Mouse (Mus musculus) midbrain, embryonic 11.5 days (tissue): ENCODE results near the gene Pnmt. TPM values are rescaled to one million over a fixed set of nuclear protein-coding genes. Genes with fewer than 3 reads are reported as not detected.
A peak's percentile ranks its signal among the peaks of the same experiment; 100 is the strongest.

Source experiments
- ATAC-seq: fragments of 200-750 bp; cut with Nextera tagmentation; 2 replicates; pipeline ENCODE4 v1.8.0; 2017; ENCODE audit warnings: moderate TSS enrichment, moderate library complexity; ENCODE audit not compliant: low FRiP score
- DNase-seq: peaks from one replicate; pipeline ENCODE4 v3.0.0; 2015; ENCODE audit warnings: low spot score; ENCODE audit errors: missing footprints
- H3K27ac ChIP-seq: fragments of 300-500 bp; sonication (generic); 2 replicates; pipeline ENCODE4 v1.5.1; 2014; ENCODE audit warnings: low read depth, low read length
- H3K27me3 ChIP-seq: fragments of 300-500 bp; sonication (generic); 2 replicates; pipeline ENCODE4 v1.6.1; 2014; ENCODE audit warnings: mild to moderate bottlenecking, low read length, moderate library complexity, mixed read lengths; ENCODE audit not compliant: control insufficient read depth, insufficient read depth
- H3K36me3 ChIP-seq: fragments of 300-500 bp; sonication (generic); 2 replicates; pipeline ENCODE4 v1.6.1; 2014; ENCODE audit warnings: mild to moderate bottlenecking, low read length, moderate library complexity, mixed read lengths; ENCODE audit not compliant: control insufficient read depth, insufficient read depth
- H3K4me1 ChIP-seq: fragments of 300-500 bp; sonication (generic); 2 replicates; pipeline ENCODE4 v1.6.1; 2014; ENCODE audit warnings: low read length; ENCODE audit not compliant: control insufficient read depth, insufficient read depth
- H3K4me2 ChIP-seq: fragments of 300-500 bp; sonication (generic); 2 replicates; pipeline ENCODE4 v1.6.1; 2014; ENCODE audit warnings: mild to moderate bottlenecking, moderate library complexity
- H3K4me3 ChIP-seq: fragments of 300-500 bp; sonication (generic); 2 replicates; pipeline ENCODE4 v1.5.1; 2014; ENCODE audit warnings: low read depth, low read length
- H3K9ac ChIP-seq: fragments of 300-500 bp; sonication (generic); 2 replicates; pipeline ENCODE4 v1.6.1; 2014; ENCODE audit warnings: low read length
- H3K9me3 ChIP-seq: fragments of 300-500 bp; sonication (generic); 2 replicates; pipeline ENCODE4 v1.6.1; 2016; ENCODE audit warnings: low read length; ENCODE audit not compliant: control insufficient read depth
- WGBS: fragments of 180-500 bp; shearing (Covaris S2); extraction: QIAGEN DNeasy Blood & Tissue Kit; methylation state at CpG from one replicate; pipeline ENCODE4 v1.1.7; 2014; 5-methylcytosine and 5-hydroxymethylcytosine counted together
- polyA plus RNA-seq: library from polyadenylated mRNA; unstranded; fragments of >200 nt; fragmentation: Nextera tagmentation; extraction: Ambion mirVana; gene quantifications from 2 replicates; pipeline ENCODE4 v1.2.1, GENCODE M21; 2014

Gene Pnmt
- polyA plus RNA-seq, 1 experiment from 2014 or later: not detected

DNA sequence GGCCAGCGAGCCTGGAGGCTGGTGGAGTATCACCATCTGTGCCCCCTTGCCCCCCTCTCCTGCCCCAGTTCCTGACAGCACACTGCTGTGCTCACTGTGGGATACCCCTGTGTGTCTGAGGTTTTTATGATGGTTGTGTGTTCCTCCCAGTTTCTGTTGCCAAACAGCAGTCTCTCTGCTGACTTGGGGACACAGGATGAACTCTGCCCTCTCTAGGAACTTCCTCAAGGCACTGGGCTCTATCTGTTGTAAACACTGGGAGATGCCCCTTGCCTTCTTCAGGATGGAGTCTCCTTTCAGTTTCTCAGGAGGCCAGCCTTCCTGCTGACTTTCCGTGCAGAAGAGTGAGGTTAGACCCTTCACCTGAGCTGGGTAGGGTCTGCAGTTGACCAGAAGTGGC, 27.9 kb downstream of the Pnmt start:
- peak; percentile 47 for DNase-seq
- H3K4me2 ChIP-seq: no peak overlapping the region
- peaks cover 22% of the 10 kb centered on the region for H3K4me1 ChIP-seq
- WGBS: 42% methylated on average over 2 of the region's 2 CpGs
- no peak for ATAC-seq
- no peaks in the 10 kb centered on the region for H3K36me3 ChIP-seq
- no peak overlapping the region for H3K27ac ChIP-seq
- H3K4me3 ChIP-seq: no peak overlapping the region
- no peaks in the 10 kb centered on the region for H3K9me3 ChIP-seq
- no peak overlapping the region for H3K9ac ChIP-seq
- peaks cover 9% of the 10 kb centered on the region for H3K27me3 ChIP-seq

GRCm38 (mm10) chr11:98417074-98417473, 30.8 kb downstream of the Pnmt start:
- H3K9me3 ChIP-seq: no peaks in the 10 kb centered on the region

DNA sequence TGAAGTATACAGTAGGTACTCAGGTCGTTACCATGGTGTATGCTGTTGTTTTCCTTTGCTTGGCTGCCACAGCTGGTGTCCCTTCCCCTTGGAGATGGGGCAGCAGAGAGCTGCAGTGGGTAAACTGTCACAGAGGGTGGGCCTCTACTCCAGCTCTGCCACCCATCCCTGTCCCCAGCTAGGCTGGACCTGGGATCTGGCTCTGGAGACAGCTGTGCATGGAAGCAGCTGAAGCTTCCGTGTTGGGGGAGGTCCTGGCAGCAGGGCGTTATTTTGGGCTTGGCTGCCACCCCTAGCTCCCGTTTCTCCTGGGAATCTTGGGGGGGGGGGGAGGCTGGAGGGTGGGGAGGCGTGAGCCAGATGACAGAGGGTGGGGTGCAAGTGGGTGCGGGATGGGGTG, 32.0 kb downstream of the Pnmt start:
- Histone ChIP-seq H3K27me3 (no peaks in the 10 kb centered on the region), H3K4me1 (peaks cover 11% of the 10 kb centered on the region), H3K36me3 (no peaks in the 10 kb centered on the region), H3K9ac (no peak overlapping the region), H3K4me2 (no peak overlapping the region), H3K27ac (no peak overlapping the region), H3K4me3 (no peak overlapping the region), H3K9me3 (no peaks in the 10 kb centered on the region)
- peak; percentile 56 for DNase-seq
- no peak for ATAC-seq
- WGBS: 70% methylated on average over 4 of the region's 6 CpGs

More at GRCm38 (mm10) chr11:98417074-98417473, 30.8 kb downstream of the Pnmt start:
- DNase-seq: peak; percentile 28
- no peak overlapping the region for H3K27ac ChIP-seq
- 89% methylated on average over 1 of the region's 1 CpGs for WGBS
- H3K4me1 ChIP-seq: peaks cover 11% of the 10 kb centered on the region
- no peak for ATAC-seq
- no peaks in the 10 kb centered on the region for H3K36me3 ChIP-seq
- H3K4me2 ChIP-seq: no peak overlapping the region
- no peak overlapping the region for H3K4me3 ChIP-seq
- H3K9ac ChIP-seq: no peak overlapping the region
- no peaks in the 10 kb centered on the region for H3K27me3 ChIP-seq

DNA sequence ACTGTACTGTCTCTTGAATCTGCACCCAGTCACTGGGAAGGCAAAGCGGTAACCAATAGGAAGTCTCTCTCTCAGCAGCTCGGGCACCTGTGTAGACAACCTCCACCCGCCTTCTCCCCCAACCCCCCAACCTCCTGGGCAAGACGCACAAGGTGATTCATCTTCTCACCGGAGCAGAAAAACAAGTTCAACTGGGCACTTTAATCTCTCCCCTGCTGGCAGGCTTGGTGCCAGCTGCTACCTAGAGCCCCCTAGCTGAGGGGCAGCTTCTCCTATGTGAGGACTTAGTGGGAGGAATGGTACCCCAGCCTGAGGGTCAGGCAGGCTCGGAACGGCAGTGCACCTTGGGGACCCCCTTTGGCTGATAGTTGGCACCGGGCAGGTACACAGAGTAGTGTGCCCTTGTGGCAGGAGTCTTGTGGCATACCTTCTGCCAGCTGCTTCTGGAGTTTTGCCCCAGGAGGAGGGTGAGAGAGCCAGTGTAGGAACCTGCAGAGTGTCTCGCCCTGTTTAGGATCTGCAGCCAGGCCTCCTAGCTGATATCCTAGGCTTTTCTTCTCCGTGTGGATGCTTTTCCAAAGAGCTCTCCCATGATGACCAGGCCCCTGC, 32.8 kb downstream of the Pnmt start:
- no peak overlapping the region for H3K27ac ChIP-seq
- 88% methylated on average over 10 of the region's 10 CpGs for WGBS
- H3K9me3 ChIP-seq: no peaks in the 10 kb centered on the region
- no peak overlapping the region for H3K9ac ChIP-seq
- no peak overlapping the region for H3K4me2 ChIP-seq
- H3K36me3 ChIP-seq: no peaks in the 10 kb centered on the region
- ATAC-seq (no peak), DNase-seq (no peak)
- no peaks in the 10 kb centered on the region for H3K27me3 ChIP-seq
- peaks cover 3% of the 10 kb centered on the region; the same call in 1 of the 2 replicates for H3K4me1 ChIP-seq
- no peak overlapping the region for H3K4me3 ChIP-seq

DNA sequence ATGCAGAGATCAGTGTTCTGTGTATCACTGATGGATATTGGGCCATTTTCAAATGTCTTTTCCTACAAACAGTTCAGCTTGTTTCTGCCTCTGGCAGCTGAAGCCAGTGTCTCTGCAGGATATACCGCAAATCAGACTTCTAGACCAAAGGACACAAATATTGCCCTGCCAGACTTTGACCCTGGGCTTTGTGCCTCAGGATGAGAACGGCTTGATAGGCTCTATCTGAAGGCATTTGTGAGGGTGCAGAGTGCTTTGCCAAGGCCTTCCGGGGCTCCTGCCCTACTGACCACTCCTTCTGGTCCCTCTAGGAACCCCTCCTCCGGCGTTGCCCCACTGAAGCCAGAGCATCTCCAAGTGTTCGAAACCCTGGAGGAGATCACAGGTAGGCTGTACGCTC, 40.3 kb downstream of the Pnmt start:
- Histone ChIP-seq H3K4me1 (no peaks in the 10 kb centered on the region), H3K4me3 (no peak overlapping the region), H3K4me2 (no peak overlapping the region), H3K9ac (no peak overlapping the region), H3K27me3 (no peaks in the 10 kb centered on the region), H3K9me3 (no peaks in the 10 kb centered on the region), H3K36me3 (no peaks in the 10 kb centered on the region), H3K27ac (no peak overlapping the region)
- ATAC-seq: no peak
- DNase-seq: no peak
- 91% methylated on average over 7 of the region's 7 CpGs for WGBS

DNA sequence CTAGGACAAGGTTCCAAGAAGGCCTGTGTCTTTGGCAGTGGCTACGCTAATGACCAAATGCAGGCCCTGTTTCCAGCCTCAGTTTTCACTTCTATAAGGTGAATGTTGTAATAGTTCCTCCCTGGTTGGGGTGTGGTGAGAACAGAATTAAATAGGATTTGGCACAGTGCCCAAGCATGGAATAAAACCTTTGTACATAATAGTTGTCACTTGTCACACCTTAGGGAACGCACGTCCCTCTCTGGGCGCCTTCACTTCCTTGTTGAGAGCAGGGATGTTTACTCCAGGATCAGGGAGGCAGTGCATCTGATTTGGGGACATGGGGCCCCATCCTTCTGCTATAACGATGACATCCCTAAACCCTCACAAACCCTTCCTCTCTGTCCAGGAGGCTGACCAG, 42.2 kb downstream of the Pnmt start:
- Histone ChIP-seq H3K9me3 (no peaks in the 10 kb centered on the region), H3K27ac (no peak overlapping the region), H3K36me3 (no peaks in the 10 kb centered on the region), H3K4me2 (no peak overlapping the region), H3K4me1 (no peaks in the 10 kb centered on the region), H3K4me3 (no peak overlapping the region), H3K27me3 (no peaks in the 10 kb centered on the region), H3K9ac (no peak overlapping the region)
- no peak for ATAC-seq
- DNase-seq: no peak
- 91% methylated on average over 5 of the region's 5 CpGs for WGBS

- Histone ChIP-seq H3K4me2 (no peak overlapping the region), H3K9me3 (no peaks in the 10 kb centered on the region), H3K4me3 (no peak overlapping the region), H3K36me3 (no peaks in the 10 kb centered on the region), H3K27ac (no peak overlapping the region), H3K27me3 (no peaks in the 10 kb centered on the region), H3K9ac (no peak overlapping the region), H3K4me1 (no peaks in the 10 kb centered on the region)
- peak; percentile 51 for DNase-seq
- ATAC-seq: no peak
- WGBS: 89% methylated on average over 9 of the region's 9 CpGs
These were observed 45.7 kb downstream of the Pnmt start for GRCm38 (mm10) chr11:98431743-98432502.

DNA sequence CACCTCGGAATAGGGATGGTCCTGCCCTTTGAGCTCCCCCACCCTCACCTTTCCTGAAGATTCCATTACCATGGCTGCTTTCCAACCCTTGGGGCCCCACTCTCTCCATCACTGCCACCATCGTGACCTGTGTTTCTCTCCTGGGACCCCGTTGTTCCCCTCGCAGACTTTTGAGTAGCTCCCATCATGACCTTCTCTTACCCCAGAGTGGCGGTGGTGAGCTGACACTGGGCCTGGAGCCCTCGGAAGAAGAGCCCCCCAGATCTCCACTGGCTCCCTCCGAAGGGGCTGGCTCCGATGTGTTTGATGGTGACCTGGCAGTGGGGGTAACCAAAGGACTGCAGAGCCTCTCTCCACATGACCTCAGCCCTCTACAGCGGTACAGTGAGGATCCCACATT, 49.5 kb downstream of the Pnmt start:
- Histone ChIP-seq H3K27ac (no peak overlapping the region), H3K9ac (no peak overlapping the region), H3K27me3 (no peaks in the 10 kb centered on the region), H3K4me2 (no peak overlapping the region), H3K36me3 (no peaks in the 10 kb centered on the region), H3K9me3 (no peaks in the 10 kb centered on the region), H3K4me3 (no peak overlapping the region), H3K4me1 (peaks cover 7% of the 10 kb centered on the region; the same call in 1 of the 2 replicates)
- WGBS: 91% methylated on average over 9 of the region's 9 CpGs
- DNase-seq (no peak), ATAC-seq (no peak)

GRCm38 (mm10) chr11:98437441-98437840, 51.2 kb downstream of the Pnmt start:
- no peak overlapping the region for H3K27ac ChIP-seq
- WGBS: 89% methylated on average over 6 of the region's 6 CpGs
- no peak overlapping the region for H3K9ac ChIP-seq
- ATAC-seq (no peak), DNase-seq (peak; percentile 54)
- H3K36me3 ChIP-seq: no peaks in the 10 kb centered on the region
- H3K4me2 ChIP-seq: no peak overlapping the region
- no peaks in the 10 kb centered on the region for H3K9me3 ChIP-seq
- H3K4me1 ChIP-seq: peaks cover 7% of the 10 kb centered on the region; the same call in 1 of the 2 replicates
- H3K4me3 ChIP-seq: no peak overlapping the region
- no peaks in the 10 kb centered on the region for H3K27me3 ChIP-seq
